Mouse (Mus musculus): ENCODE data around the gene Anapc15-ps. TPM values are rescaled to one million over a fixed set of nuclear protein-coding genes. Genes with fewer than 3 reads are reported as not detected.
"Not testable (repeated sequence)": the region's sequence is repeated elsewhere in the genome, so short reads cannot be mapped to it uniquely, and the experiment has no call there.

The Anapc15-ps gene
- polyA plus RNA-seq, 1 experiment from 2014 or later, result not detected

- Histone ChIP-seq H3K27ac (replicated peaks; ENCODE audit: low read depth, low read length) (no peak overlapping the region), H3K9ac (ENCODE audit: low read depth, low read length) (no peak overlapping the region), H3K4me2 (ENCODE audit: low read depth, low read length) (no peak overlapping the region), H3K36me3 (ENCODE audit: control insufficient read depth, insufficient read depth, low read length) (no peaks in the 10 kb centered on the region), H3K4me1 (ENCODE audit: control insufficient read depth, insufficient read depth, low read length) (peaks cover 5% of the 10 kb centered on the region; the same call in 1 of the 2 replicates), H3K4me3 (ENCODE audit: low read depth, low read length) (no peak overlapping the region), H3K9me3 (ENCODE audit: control insufficient read depth, low read length) (no peaks in the 10 kb centered on the region), H3K27me3 (replicated peaks; ENCODE audit: control insufficient read depth, insufficient read depth, low read length) (no peaks in the 10 kb centered on the region)
- DNase-seq (ENCODE audit: low spot score), result no peak
- 73% methylated on average over 5 of the region's 5 CpGs for WGBS
- no peak for ATAC-seq (ENCODE audit: low read depth)
Measured at GRCm38 (mm10) chr10:95643042-95643441, 30.2 kb downstream of the Anapc15-ps start.

- no peaks in the 10 kb centered on the region for H3K9me3 ChIP-seq (ENCODE audit: control insufficient read depth, low read length)
- ATAC-seq (ENCODE audit: low read depth), result no peak
Measured at GRCm38 (mm10) chr10:95641335-95641734, 31.9 kb downstream of the Anapc15-ps start.

GRCm38 (mm10) chr10:95639429-95639828 is 33.8 kb downstream of the Anapc15-ps start:
- no peaks in the 10 kb centered on the region for H3K9me3 ChIP-seq (ENCODE audit: control insufficient read depth, low read length)
- WGBS, result 75% methylated on average over 5 of the region's 5 CpGs
- H3K4me1 ChIP-seq (ENCODE audit: control insufficient read depth, insufficient read depth, low read length), result peaks cover 5% of the 10 kb centered on the region; the same call in 1 of the 2 replicates
- no peaks in the 10 kb centered on the region for H3K36me3 ChIP-seq (ENCODE audit: control insufficient read depth, insufficient read depth, low read length)
- no peak for DNase-seq (ENCODE audit: low spot score)
- no peak overlapping the region for H3K4me3 ChIP-seq (ENCODE audit: low read depth, low read length)
- H3K4me2 ChIP-seq (ENCODE audit: low read depth, low read length), result no peak overlapping the region
- no peak overlapping the region for H3K9ac ChIP-seq (ENCODE audit: low read depth, low read length)
- ATAC-seq (ENCODE audit: low read depth), result no peak
- no peak overlapping the region for H3K27ac ChIP-seq (replicated peaks; ENCODE audit: low read depth, low read length)
- H3K27me3 ChIP-seq (replicated peaks; ENCODE audit: control insufficient read depth, insufficient read depth, low read length), result no peaks in the 10 kb centered on the region

More at GRCm38 (mm10) chr10:95641335-95641734, 31.9 kb downstream of the Anapc15-ps start:
- no peak overlapping the region for H3K4me3 ChIP-seq (ENCODE audit: low read depth, low read length)
- no peak overlapping the region for H3K27ac ChIP-seq (replicated peaks; ENCODE audit: low read depth, low read length)
- no peaks in the 10 kb centered on the region for H3K27me3 ChIP-seq (replicated peaks; ENCODE audit: control insufficient read depth, insufficient read depth, low read length)
- H3K36me3 ChIP-seq (ENCODE audit: control insufficient read depth, insufficient read depth, low read length), result no peaks in the 10 kb centered on the region
- no peak overlapping the region for H3K9ac ChIP-seq (ENCODE audit: low read depth, low read length)
- H3K4me2 ChIP-seq (ENCODE audit: low read depth, low read length), result no peak overlapping the region
- WGBS, result 52% methylated on average over 5 of the region's 5 CpGs
- DNase-seq (ENCODE audit: low spot score), result peak; percentile 31
- peaks cover 5% of the 10 kb centered on the region; the same call in 1 of the 2 replicates for H3K4me1 ChIP-seq (ENCODE audit: control insufficient read depth, insufficient read depth, low read length)

GRCm38 (mm10) chr10:95634751-95635150 is 38.5 kb downstream of the Anapc15-ps start:
- H3K27ac ChIP-seq (replicated peaks; ENCODE audit: low read depth, low read length), result no peak overlapping the region
- no peak for DNase-seq (ENCODE audit: low spot score)
- no peak for ATAC-seq (ENCODE audit: low read depth)

GRCm38 (mm10) chr10:95634261-95634660 is 39.0 kb downstream of the Anapc15-ps start:
- DNase-seq (ENCODE audit: low spot score) (no peak), ATAC-seq (ENCODE audit: low read depth) (no peak)
- H3K4me3 ChIP-seq (ENCODE audit: low read depth, low read length), result no peak overlapping the region
- no peak overlapping the region for H3K27ac ChIP-seq (replicated peaks; ENCODE audit: low read depth, low read length)
- H3K27me3 ChIP-seq (replicated peaks; ENCODE audit: control insufficient read depth, insufficient read depth, low read length), result no peaks in the 10 kb centered on the region
- no peaks in the 10 kb centered on the region for H3K9me3 ChIP-seq (ENCODE audit: control insufficient read depth, low read length)
- H3K9ac ChIP-seq (ENCODE audit: low read depth, low read length), result no peak overlapping the region
- WGBS, result 85% methylated on average over 9 of the region's 9 CpGs
- H3K4me2 ChIP-seq (ENCODE audit: low read depth, low read length), result no peak overlapping the region
- no peaks in the 10 kb centered on the region for H3K36me3 ChIP-seq (ENCODE audit: control insufficient read depth, insufficient read depth, low read length)
- H3K4me1 ChIP-seq (ENCODE audit: control insufficient read depth, insufficient read depth, low read length), result no peaks in the 10 kb centered on the region

More at GRCm38 (mm10) chr10:95634751-95635150, 38.5 kb downstream of the Anapc15-ps start:
- Histone ChIP-seq H3K9me3 (ENCODE audit: control insufficient read depth, low read length) (no peaks in the 10 kb centered on the region), H3K4me2 (ENCODE audit: low read depth, low read length) (no peak overlapping the region), H3K4me3 (ENCODE audit: low read depth, low read length) (no peak overlapping the region), H3K4me1 (ENCODE audit: control insufficient read depth, insufficient read depth, low read length) (no peaks in the 10 kb centered on the region), H3K36me3 (ENCODE audit: control insufficient read depth, insufficient read depth, low read length) (no peaks in the 10 kb centered on the region), H3K9ac (ENCODE audit: low read depth, low read length) (no peak overlapping the region), H3K27me3 (replicated peaks; ENCODE audit: control insufficient read depth, insufficient read depth, low read length) (no peaks in the 10 kb centered on the region)
- 86% methylated on average over 15 of the region's 15 CpGs for WGBS

- no peak for DNase-seq (ENCODE audit: low spot score)
- WGBS, result 55% methylated on average over 2 of the region's 2 CpGs
Measured at GRCm38 (mm10) chr10:95631568-95631967, 41.7 kb downstream of the Anapc15-ps start.

GRCm38 (mm10) chr10:95630726-95631345 is 42.4 kb downstream of the Anapc15-ps start:
- no peak overlapping the region for H3K4me3 ChIP-seq (ENCODE audit: low read depth, low read length)
- H3K9me3 ChIP-seq (ENCODE audit: control insufficient read depth, low read length), result no peaks in the 10 kb centered on the region
- H3K4me2 ChIP-seq (ENCODE audit: low read depth, low read length), result no peak overlapping the region
- H3K27me3 ChIP-seq (replicated peaks; ENCODE audit: control insufficient read depth, insufficient read depth, low read length), result no peaks in the 10 kb centered on the region
- no peak overlapping the region for H3K9ac ChIP-seq (ENCODE audit: low read depth, low read length)
- H3K36me3 ChIP-seq (ENCODE audit: control insufficient read depth, insufficient read depth, low read length), result no peaks in the 10 kb centered on the region
- 83% methylated on average over 10 of the region's 10 CpGs for WGBS
- ATAC-seq (ENCODE audit: low read depth) (no peak), DNase-seq (ENCODE audit: low spot score) (no peak)
- H3K4me1 ChIP-seq (ENCODE audit: control insufficient read depth, insufficient read depth, low read length), result no peaks in the 10 kb centered on the region
- no peak overlapping the region for H3K27ac ChIP-seq (replicated peaks; ENCODE audit: low read depth, low read length)

More at GRCm38 (mm10) chr10:95631568-95631967, 41.7 kb downstream of the Anapc15-ps start:
- no peaks in the 10 kb centered on the region for H3K9me3 ChIP-seq (ENCODE audit: control insufficient read depth, low read length)
- H3K27me3 ChIP-seq (replicated peaks; ENCODE audit: control insufficient read depth, insufficient read depth, low read length), result no peaks in the 10 kb centered on the region
- H3K4me2 ChIP-seq (ENCODE audit: low read depth, low read length), result no peak overlapping the region
- H3K4me1 ChIP-seq (ENCODE audit: control insufficient read depth, insufficient read depth, low read length), result no peaks in the 10 kb centered on the region
- H3K27ac ChIP-seq (replicated peaks; ENCODE audit: low read depth, low read length), result no peak overlapping the region
- H3K36me3 ChIP-seq (ENCODE audit: control insufficient read depth, insufficient read depth, low read length), result no peaks in the 10 kb centered on the region
- ATAC-seq (ENCODE audit: low read depth), result no peak
- no peak overlapping the region for H3K4me3 ChIP-seq (ENCODE audit: low read depth, low read length)
- H3K9ac ChIP-seq (ENCODE audit: low read depth, low read length), result no peak overlapping the region

GRCm38 (mm10) chr10:95630166-95630565 is 43.1 kb downstream of the Anapc15-ps start:
- not testable (repeated sequence) for H3K4me3 ChIP-seq (ENCODE audit: low read depth, low read length); H3K36me3 ChIP-seq (ENCODE audit: control insufficient read depth, insufficient read depth, low read length); DNase-seq (ENCODE audit: low spot score); H3K27ac ChIP-seq (replicated peaks; ENCODE audit: low read depth, low read length); H3K9me3 ChIP-seq (ENCODE audit: control insufficient read depth, low read length); H3K27me3 ChIP-seq (replicated peaks; ENCODE audit: control insufficient read depth, insufficient read depth, low read length); H3K4me2 ChIP-seq (ENCODE audit: low read depth, low read length); ATAC-seq (ENCODE audit: low read depth); H3K9ac ChIP-seq (ENCODE audit: low read depth, low read length); H3K4me1 ChIP-seq (ENCODE audit: control insufficient read depth, insufficient read depth, low read length)
- WGBS, result 72% methylated on average over 4 of the region's 4 CpGs

GRCm38 (mm10) chr10:95628338-95628737 is 44.9 kb downstream of the Anapc15-ps start:
- Histone ChIP-seq H3K9me3 (ENCODE audit: control insufficient read depth, low read length) (no peaks in the 10 kb centered on the region), H3K27ac (replicated peaks; ENCODE audit: low read depth, low read length) (no peak overlapping the region), H3K9ac (ENCODE audit: low read depth, low read length) (no peak overlapping the region), H3K36me3 (ENCODE audit: control insufficient read depth, insufficient read depth, low read length) (no peaks in the 10 kb centered on the region), H3K27me3 (replicated peaks; ENCODE audit: control insufficient read depth, insufficient read depth, low read length) (no peaks in the 10 kb centered on the region), H3K4me1 (ENCODE audit: control insufficient read depth, insufficient read depth, low read length) (no peaks in the 10 kb centered on the region), H3K4me2 (ENCODE audit: low read depth, low read length) (no peak overlapping the region), H3K4me3 (ENCODE audit: low read depth, low read length) (no peak overlapping the region)
- no peak for DNase-seq (ENCODE audit: low spot score)
- ATAC-seq (ENCODE audit: low read depth), result no peak
- WGBS, result 64% methylated on average over 2 of the region's 2 CpGs

Measured in embryonic facial prominence, embryonic 14.5 days (tissue).